Mouse (Mus musculus) granulocyte monocyte progenitor cell, adult 5-6 weeks (primary cell): ENCODE data around the gene Tomm7. TPM values are rescaled to one million over a fixed set of nuclear protein-coding genes. Genes with fewer than 3 reads are reported as not detected.
"Not testable (repeated sequence)": the region's sequence is repeated elsewhere in the genome, so short reads cannot be mapped to it uniquely, and the experiment has no call there.

ENCODE experiments used
- ATAC-seq: replicated peaks from 2 replicates; pipeline ENCODE4 v1.8.0; 2016; ENCODE audit warnings: mild to moderate bottlenecking, moderate TSS enrichment, inconsistent platforms; ENCODE audit not compliant: poor library complexity, severe bottlenecking
- total RNA-seq, 2 experiments: library from RNA; stranded (forward) in 1 of 2; stranded (reverse) in 1 of 2; fragments of 200-712, 200-1000 nt in 1 of 2; fragments of >200 nt in 1 of 2; fragmentation: Nextera tagmentation in 1 of 2; gene quantifications; 2 replicates each; pipeline ENCODE4 v1.2.3; 2014 to 2017

Gene Tomm7
- total RNA-seq (2014; fragmentation: Nextera tagmentation), result 111 and 165 TPM in 2 replicates
- total RNA-seq (2017), result 317 and 372 TPM in 2 replicates

GRCm38 (mm10) chr5:23843674-23844530 lies at the start of gene Tomm7:
TSS of gene Tomm7 (minus strand) at chr5:23844161.
- peak; percentile 99 for ATAC-seq

GRCm38 (mm10) chr5:23893156-23893863 lies 49.3 kb upstream of the Tomm7 start:
- ATAC-seq, result no peak

DNA sequence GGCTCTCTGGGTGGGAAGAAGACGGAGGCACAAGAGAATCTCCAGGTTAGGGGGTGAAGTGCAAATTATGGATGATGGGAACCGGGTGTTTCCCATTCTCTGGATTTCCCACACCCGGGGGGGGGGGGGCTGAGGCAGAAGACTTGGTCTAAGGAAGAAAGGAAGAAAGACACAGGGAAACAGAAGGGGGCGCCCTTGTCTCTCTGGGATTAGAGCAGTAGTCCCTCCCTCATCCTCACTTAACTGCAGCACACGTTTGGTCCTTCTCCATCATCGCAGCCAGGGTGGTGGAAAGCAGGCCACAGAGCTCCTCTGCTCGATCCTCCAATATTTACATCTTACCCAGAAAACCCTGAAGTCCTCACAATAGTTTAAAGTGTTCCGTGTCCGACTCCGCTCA lies 46.8 kb upstream of the Tomm7 start:
- peak; percentile 29; the same call in 1 of the 2 replicates for ATAC-seq

DNA sequence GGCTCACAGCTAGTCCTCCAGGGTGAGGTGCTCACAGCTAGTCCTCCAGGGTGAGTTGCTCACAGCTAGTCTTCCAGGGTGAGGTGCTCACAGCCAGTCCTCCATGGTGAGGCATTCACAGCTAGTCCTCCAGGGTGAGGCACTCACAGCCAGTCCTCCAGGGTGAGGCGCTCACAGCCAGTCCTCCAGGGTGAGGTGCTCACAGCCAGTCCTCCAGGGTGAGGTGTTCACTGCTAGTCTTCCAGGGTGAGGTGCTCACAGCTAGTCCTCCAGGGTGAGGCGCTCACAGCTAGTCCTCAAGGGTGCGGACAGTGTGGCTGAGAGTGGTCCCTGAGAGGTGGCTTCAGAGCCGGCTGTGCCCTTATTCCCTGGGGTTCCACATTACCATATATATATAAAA lies 45.5 kb upstream of the Tomm7 start:
- ATAC-seq, result no peak

DNA sequence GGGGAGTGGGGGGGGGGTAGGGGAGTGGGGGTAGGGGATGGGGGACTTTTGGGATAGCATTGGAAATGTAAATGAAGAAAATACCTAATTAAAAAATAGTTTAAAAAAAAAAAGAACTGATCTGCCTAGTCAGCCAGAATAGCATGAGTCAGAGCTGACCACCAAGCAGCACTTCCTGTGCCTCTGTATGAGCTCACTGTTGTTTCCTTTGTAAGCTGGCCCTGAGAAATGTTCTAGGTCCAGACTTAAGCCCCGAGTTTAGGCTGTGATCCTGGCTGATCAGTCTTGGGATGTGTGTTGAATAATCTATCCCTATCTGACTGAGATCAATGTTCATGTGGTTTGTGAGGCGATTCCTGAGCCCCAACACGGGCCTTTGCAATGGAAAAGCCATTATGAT lies 43.1 kb upstream of the Tomm7 start:
- no peak for ATAC-seq

- peak; percentile 98 for ATAC-seq
These were observed 30.5 kb upstream of the Tomm7 start for GRCm38 (mm10) chr5:23874457-23874856.

DNA sequence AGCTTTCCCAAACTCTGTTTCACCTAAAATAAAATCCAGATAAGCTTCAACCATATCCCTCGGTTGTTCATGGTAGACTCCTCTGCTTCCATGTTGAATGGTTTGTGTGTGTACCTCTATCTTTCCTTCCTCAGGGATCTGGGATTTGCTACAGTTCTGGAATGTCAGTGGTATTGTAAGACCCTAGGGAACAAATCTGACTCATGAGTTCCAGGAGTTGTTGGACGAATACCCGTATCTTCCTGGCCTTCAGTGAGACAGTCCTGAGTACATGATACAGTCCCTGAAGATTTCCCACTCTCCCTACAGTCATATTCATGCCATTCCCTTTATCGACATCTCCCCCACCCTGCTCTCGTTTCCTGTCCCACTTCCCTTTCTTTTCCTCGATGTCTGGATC lies 28.6 kb upstream of the Tomm7 start:
- ATAC-seq, result no peak

DNA sequence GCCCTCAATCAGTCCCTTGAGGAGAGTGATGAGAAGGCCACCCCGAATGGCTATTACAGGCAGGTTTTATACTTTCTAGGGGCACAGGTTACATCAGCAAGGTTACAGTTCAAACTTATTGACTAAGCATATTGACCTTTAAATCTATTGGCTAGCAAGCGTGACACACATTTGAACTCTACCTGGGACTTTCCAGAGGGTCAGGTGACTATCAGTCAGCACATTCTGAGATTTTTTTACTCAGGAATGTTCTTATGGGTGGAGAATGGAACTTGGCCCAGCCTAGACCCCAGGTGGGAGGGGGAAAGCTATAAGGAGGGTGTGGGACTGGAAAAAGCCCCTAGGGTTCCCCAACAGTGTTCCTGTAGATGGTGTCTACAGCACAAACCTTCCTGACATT lies 27.4 kb upstream of the Tomm7 start:
- ATAC-seq, result not testable (repeated sequence)

- ATAC-seq, result no peak
These were observed 22.0 kb upstream of the Tomm7 start for GRCm38 (mm10) chr5:23865941-23866340.

DNA sequence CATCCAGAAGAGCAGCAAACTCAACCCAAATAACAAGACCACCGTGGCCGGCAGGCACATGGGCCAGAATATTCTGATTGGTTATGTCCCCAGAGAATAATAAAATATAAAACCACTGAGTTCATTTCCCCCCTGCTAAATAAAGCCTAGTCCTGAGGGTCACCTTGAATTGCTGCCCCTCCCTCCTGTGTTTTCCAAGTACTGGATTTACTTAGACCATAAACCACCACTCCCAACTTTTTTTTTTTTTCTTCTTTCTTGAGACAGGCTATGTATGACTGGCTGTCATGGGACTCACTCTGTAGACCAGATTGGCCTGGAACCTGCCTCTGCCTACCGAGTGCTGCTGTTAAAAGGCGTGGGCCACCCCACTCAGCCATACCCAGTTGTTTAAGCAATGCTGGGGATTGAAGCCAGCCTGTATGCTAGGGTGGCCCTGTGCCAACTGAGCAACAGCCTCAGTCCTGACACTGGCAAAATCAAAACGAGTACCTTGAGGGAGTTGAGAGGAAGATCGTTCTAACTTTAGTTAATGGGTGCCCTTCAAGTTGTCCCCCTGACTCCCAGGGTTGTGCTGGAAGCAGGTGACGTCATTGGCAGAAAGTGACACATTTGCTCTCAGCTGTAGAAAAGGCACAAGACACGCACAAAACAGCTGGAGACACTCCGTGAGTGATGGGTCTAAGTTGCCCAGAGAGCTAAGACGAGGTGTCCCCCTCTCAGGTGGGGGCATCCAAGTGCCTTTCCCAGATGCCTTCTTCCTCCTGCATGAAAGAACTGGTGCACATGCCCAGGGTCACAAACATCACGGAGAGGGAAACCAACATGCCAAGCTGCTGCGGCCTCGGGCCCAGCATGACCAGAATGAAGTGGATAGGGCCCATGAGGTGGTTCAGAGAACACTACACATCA lies 20.3 kb upstream of the Tomm7 start:
- ATAC-seq, result no peak

GRCm38 (mm10) chr5:23863166-23864053 lies 19.4 kb upstream of the Tomm7 start:
- ATAC-seq, result no peak

DNA sequence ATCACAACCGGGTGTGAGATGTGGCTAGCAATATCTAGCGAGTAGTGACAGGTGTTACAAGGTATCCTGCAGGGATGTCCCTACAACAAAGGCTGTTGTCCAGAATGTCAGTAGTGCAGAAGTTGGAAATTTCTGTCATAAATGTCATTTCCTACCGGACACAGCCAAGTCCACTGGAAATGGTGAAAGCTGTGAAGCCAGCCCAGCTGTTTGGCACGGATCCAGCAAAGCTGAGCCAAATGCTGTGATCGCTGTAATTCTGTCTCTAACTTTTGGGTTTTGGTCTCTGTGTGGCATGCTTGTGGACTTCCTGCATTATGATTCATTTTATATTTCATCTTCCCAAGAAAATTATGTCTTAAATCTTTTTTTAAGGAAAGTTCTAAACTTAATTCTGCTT lies 18.3 kb upstream of the Tomm7 start:
- no peak for ATAC-seq

DNA sequence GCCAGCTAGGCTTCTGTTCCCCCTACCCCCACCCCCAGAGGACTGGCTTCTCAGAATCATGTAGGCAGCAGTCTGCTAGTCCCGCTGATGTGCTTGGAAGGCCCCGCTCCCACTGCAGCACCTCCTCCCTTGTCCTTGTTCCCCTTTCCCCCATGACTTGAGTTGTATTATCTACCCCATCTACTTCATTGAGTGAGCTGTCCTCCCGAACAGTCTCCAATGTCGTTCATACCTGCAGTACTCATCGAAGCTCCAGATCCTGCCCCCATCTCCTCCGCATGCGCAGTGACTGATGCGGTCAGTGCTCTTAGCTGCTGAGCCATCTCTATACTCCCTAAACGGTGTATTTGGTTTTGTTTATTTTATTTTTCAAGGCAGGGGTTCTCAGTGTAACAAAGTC lies 17.8 kb upstream of the Tomm7 start:
- ATAC-seq, result no peak

GRCm38 (mm10) chr5:23859896-23860295 lies 15.9 kb upstream of the Tomm7 start:
- ATAC-seq, result no peak

DNA sequence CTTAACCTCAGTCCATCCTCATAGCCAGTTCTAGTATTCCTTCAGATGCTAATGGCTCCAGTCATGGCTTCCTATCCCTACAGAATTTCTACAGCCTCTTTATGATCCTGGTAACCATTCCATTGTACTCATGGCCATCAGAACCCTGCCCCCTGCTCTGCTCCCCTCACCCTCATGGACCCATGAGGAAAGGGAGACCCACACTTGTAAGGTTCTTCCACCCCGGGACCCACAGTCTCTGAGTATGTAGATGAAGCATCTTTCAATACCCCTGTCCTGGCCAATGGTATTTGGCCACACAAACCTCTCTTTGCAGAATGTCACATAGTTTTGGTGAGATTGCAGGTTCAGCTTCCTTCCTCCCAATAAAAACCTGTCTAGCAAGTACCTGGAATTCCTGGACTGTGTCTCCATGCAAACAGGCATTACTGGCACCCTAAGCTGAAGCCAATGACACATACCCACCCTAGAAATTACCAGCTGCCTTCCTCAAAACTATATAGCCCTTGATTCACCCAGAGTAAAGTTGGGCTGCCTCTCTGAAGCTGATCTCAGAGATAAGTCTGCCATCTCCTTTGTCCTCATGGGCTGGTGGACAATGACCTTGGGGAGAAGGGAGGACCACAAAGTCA lies 15.2 kb upstream of the Tomm7 start:
- no peak for ATAC-seq

GRCm38 (mm10) chr5:23858643-23859042 lies 14.7 kb upstream of the Tomm7 start:
- no peak for ATAC-seq

DNA sequence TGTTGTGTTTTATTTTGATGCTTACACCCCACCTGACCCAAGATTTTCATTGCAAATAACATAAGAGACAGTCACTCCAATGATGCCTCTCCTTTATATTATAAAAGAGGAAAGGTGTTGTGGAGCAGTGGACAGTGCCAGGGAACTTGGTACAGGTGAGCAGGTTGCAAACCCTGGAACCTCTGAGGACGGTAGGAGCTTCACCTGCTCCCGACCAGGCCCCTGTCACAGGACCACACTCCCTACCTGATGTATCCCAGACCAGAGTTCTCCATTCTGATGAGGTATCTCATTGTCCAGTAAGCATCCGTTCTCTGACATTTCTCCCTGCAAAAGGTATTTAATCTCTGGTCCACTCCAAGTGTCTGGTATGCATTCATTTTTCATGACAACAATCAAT lies 14.0 kb upstream of the Tomm7 start:
- no peak for ATAC-seq

DNA sequence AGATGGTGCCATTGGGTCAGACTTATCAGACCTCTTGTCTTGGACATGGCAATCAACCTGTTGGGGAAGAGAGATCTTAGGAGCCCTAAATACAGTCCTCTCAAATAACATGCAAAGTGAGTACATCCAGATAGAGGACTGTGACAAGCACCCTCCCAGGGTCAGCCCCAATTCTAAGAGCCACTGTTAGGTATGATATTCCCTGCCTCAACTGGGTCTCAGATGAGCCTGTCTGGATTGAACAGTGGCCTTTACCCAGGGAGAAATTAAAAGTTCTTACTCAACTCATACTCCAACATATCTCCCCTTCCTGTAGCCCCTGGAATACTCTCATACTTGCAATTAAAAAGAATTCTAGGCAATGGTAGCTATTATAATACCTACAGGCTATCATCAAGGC lies 13.2 kb upstream of the Tomm7 start:
- no peak for ATAC-seq

GRCm38 (mm10) chr5:23856164-23856563 lies 12.2 kb upstream of the Tomm7 start:
- ATAC-seq, result no peak
